Mouse (Mus musculus) bone marrow macrophage, adult 2 months (primary cell): ENCODE data around the gene Slc37a3. TPM values are rescaled to one million over a fixed set of nuclear protein-coding genes. Genes with fewer than 3 reads are reported as not detected.
"Not testable (repeated sequence)": the region's sequence is repeated elsewhere in the genome, so short reads cannot be mapped to it uniquely, and the experiment has no call there.

ENCODE experiments used
- H3K27ac ChIP-seq: 2 replicates; pipeline ENCODE4 v1.5.1; 2012; ENCODE audit warnings: low read depth, low read length; ENCODE audit not compliant: insufficient read depth
- H3K4me1 ChIP-seq: 2 replicates; pipeline ENCODE4 v1.6.1; 2012; ENCODE audit warnings: low read length; ENCODE audit not compliant: control insufficient read depth, insufficient read depth
- H3K4me3 ChIP-seq: 2 replicates; pipeline ENCODE4 v1.5.1; 2012; ENCODE audit warnings: mild to moderate bottlenecking, low read length, moderate library complexity; ENCODE audit not compliant: insufficient read depth
- CTCF ChIP-seq: IDR thresholded peaks from 2 replicates; pipeline ENCODE4 v1.5.1; 2012; ENCODE audit warnings: low read depth, mild to moderate bottlenecking, low read length, moderate library complexity
- POLR2A ChIP-seq: IDR thresholded peaks from 2 replicates; pipeline ENCODE4 v1.6.1; 2012; ENCODE audit warnings: mild to moderate bottlenecking, low read depth, low read length, borderline replicate concordance
- polyA plus RNA-seq: library from polyadenylated mRNA; stranded (reverse); fragments of >200 nt; gene quantifications from 2 replicates; pipeline ENCODE4 v1.2.4, GENCODE M21; 2012; ENCODE audit not compliant: missing spikeins, insufficient read depth, insufficient read length

The Slc37a3 gene
- polyA plus RNA-seq, 1 experiment = 20.0 TPM

DNA sequence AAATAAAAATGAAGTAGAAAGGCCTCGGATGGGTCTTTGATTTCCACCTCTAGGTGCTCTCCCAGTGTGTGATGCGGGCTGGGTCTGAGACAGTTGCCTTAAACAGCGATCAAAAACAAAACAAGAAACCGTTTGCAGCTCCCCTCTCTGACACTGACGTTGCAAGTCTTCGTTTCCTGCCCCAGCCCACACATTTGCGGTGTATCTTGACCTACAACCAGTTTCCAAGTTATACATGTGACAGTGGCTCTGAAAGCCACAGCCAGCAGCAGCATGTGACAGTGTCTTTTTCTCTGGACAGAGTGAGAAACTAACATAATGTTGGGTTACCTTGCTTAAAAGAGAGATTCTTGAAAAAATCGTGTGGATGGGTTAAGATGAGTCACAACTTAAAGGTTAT, 2.3 kb upstream of the Slc37a3 start:
- peaks cover 44% of the 10 kb centered on the region for H3K4me1 ChIP-seq
- TF ChIP-seq POLR2A (no peak), CTCF (no peak)
- H3K4me3 ChIP-seq = peak overlapping the region; percentile 35
- H3K27ac ChIP-seq = peak overlapping the region; percentile 95

GRCm38 (mm10) chr6:39379224-39379623, 1.7 kb upstream of the Slc37a3 start:
- H3K4me3 ChIP-seq = peak overlapping the region; percentile 35
- TF ChIP-seq POLR2A (no peak), CTCF (no peak)
- peaks cover 41% of the 10 kb centered on the region for H3K4me1 ChIP-seq
- peak overlapping the region; percentile 95 for H3K27ac ChIP-seq

GRCm38 (mm10) chr6:39378161-39378835, 823 bp upstream of the Slc37a3 start:
- H3K4me3 ChIP-seq = not testable (repeated sequence)
- Histone ChIP-seq H3K27ac (peak overlapping the region; percentile 71), H3K4me1 (peaks cover 41% of the 10 kb centered on the region)

- TF ChIP-seq POLR2A (no peak), CTCF (no peak)
- Histone ChIP-seq H3K27ac (no peak overlapping the region), H3K4me1 (peaks cover 46% of the 10 kb centered on the region), H3K4me3 (peak overlapping the region; percentile 92)
These were observed 700 bp downstream of the Slc37a3 start for GRCm38 (mm10) chr6:39376775-39377174.

DNA sequence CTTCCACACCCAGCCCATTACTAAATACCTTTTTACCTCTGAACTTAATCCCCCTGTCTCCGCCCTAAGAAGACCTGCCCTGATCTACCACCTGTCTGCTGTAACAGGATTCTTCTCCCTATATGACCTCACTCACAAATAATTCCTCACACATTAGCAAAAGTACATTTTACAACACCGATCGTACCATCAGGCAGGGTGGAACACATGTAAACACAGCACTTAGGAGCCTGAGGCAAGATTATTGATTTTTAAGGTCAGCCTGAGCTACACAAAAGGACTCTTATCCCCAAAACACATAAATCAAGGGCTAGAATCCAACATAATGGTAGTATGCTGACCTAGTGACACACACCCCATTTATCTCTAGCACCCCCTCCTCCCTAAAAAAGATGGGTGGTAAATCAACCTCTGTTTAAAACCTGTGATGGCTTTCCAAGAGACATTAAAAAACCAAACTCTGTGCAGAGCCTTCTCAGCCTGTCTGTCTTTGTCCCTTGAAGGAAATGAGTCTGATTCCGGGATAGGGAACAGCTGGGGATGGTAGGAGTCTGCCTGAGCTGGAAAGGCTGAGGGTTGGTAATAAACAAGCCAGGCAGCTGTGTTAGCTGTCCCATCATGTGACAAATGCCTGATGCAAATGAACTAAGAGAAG, 4.0 kb downstream of the Slc37a3 start:
- Histone ChIP-seq H3K27ac (peak overlapping the region; percentile 77), H3K4me1 (peaks cover 37% of the 10 kb centered on the region), H3K4me3 (no peak overlapping the region)
- no peak for TF ChIP-seq CTCF
- no peak for TF ChIP-seq POLR2A

- TF ChIP-seq POLR2A (no peak), CTCF (no peak)
- H3K27ac ChIP-seq = peak overlapping the region; percentile 80
- H3K4me1 ChIP-seq = peaks cover 36% of the 10 kb centered on the region
- H3K4me3 ChIP-seq = peak overlapping the region; percentile 12
These were observed 4.7 kb downstream of the Slc37a3 start for GRCm38 (mm10) chr6:39372727-39373126.

- Histone ChIP-seq H3K4me1 (peaks cover 36% of the 10 kb centered on the region), H3K27ac (peak overlapping the region; percentile 80), H3K4me3 (peak overlapping the region; percentile 10; the same call in 1 of the 2 replicates)
- TF ChIP-seq POLR2A = no peak
These were observed 5.4 kb downstream of the Slc37a3 start for GRCm38 (mm10) chr6:39372042-39372441.

DNA sequence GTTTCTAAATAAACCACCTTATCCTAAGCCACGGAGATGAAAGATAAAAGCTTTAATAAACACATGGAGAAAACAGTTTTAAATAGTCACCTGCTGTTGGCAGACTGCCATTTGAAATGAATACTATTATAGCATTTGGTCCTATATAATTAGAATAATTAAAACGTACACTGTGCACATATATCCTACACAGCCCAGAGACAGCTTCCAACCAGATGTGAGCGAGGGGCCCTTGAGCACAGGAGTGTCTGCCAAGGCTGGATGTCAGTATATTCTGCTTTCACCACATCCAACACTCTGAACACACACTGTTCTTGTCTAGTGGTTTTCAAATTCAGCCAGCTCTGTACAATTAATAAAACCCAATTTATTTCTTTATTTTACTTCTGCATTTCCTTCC, 7.8 kb downstream of the Slc37a3 start:
- H3K4me1 ChIP-seq = peaks cover 29% of the 10 kb centered on the region
- no peak overlapping the region for H3K4me3 ChIP-seq
- TF ChIP-seq CTCF = no peak
- no peak for TF ChIP-seq POLR2A
- H3K27ac ChIP-seq = no peak overlapping the region

GRCm38 (mm10) chr6:39362684-39363083, 14.8 kb downstream of the Slc37a3 start:
- Histone ChIP-seq H3K27ac (no peak overlapping the region), H3K4me1 (peaks cover 10% of the 10 kb centered on the region), H3K4me3 (no peak overlapping the region)
- TF ChIP-seq POLR2A = no peak
- no peak for TF ChIP-seq CTCF

GRCm38 (mm10) chr6:39359207-39359606, 18.3 kb downstream of the Slc37a3 start:
- H3K4me3 ChIP-seq, H3K4me1 ChIP-seq, H3K27ac ChIP-seq: not testable (repeated sequence)

GRCm38 (mm10) chr6:39348946-39349345, 28.5 kb downstream of the Slc37a3 start:
- Histone ChIP-seq H3K27ac (no peak overlapping the region), H3K4me3 (no peak overlapping the region), H3K4me1 (peaks cover 8% of the 10 kb centered on the region; the same call in 1 of the 2 replicates)
- no peak for TF ChIP-seq POLR2A
- no peak for TF ChIP-seq CTCF
